Mouse (Mus musculus) olfactory bulb, adult 2 months (tissue): Measurements from ENCODE around the gene Pgpep1.

Experiments
- CTCF ChIP-seq: fragments of 200-500 bp; IDR thresholded peaks from 2 replicates; pipeline ENCODE4 v1.5.1; 2012; ENCODE audit warnings: low read depth, mild to moderate bottlenecking, low read length, moderate library complexity; ENCODE audit not compliant: insufficient read depth
- POLR2A ChIP-seq: fragments of 200-500 bp; IDR thresholded peaks from 2 replicates; pipeline ENCODE4 v1.6.1; 2012; ENCODE audit warnings: mild to moderate bottlenecking, low read depth, low read length, moderate library complexity; ENCODE audit not compliant: insufficient read depth

DNA sequence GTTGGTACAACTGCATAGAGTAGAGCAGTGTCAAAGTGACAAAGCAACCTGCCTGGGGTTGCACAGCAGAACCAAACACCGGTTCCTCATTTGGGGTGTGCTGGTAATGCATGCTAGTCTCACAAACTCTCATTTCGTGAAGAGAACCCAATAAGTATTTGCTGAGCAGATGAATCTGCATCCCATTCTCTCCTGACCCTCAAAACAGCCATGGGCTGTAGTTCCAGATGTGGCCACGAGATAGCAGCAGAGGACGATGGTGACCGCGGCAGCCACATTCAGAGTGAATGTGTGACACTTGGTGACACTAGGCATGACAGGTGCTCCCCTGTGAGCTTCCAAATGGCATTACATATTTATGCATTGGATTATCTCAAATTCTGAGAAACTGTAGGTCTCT lies 48.3 kb downstream of the Pgpep1 start:
- TF ChIP-seq POLR2A (no peak), CTCF (peak; percentile 79)
